Mouse (Mus musculus) layer of hippocampus, adult 9-10 months (tissue): Measurements from ENCODE around the gene Mcoln3.

Source experiments
- DNase-seq: peaks from one replicate; pipeline ENCODE4 v3.0.0; 2022; ENCODE audit warnings: low spot score

Gene Mcoln3

DNA sequence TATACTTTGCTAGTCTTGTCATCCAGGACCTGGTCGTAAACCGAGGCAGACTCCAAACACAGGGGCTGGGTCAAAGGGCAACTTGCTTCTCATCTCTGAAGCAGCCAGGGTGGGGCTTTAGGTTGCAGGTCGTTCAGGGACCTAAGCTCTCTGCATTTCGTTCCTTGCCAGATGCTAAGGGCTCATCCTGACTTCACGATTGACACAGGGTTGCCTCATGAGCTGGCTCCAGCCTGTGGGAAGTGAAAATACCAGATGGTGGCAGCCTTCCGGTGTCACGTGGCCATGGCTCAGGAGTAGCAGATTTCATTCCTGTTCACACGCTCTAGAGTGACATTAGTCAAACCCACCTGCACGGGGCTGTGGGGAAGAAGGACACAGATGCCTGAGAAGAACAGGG, 17.6 kb downstream of the Mcoln3 start:
- DNase-seq, result no peak

GRCm38 (mm10) chr3:146135417-146135816, 18.2 kb downstream of the Mcoln3 start:
- no peak for DNase-seq

- DNase-seq, result no peak
These were observed 19.2 kb downstream of the Mcoln3 start for GRCm38 (mm10) chr3:146136422-146136821.

DNA sequence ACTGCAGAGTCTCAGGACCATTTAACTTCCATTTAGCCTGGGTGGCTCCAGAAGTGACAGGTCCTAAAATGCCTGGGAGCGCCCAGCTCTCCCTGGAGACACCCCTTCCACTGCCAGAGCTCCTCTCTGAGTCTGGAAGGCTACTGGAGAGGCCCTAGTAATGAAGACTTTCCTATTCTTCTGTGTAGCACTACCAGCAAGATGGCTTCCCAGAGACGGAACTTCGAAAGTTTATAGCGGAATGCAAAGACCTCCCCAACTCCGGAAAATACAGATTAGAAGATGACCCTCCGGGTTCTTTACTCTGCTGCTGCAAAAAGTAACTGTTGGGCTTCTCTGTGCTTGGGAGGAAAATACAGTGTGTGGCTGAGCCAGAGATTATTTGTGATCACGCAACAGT, 23.0 kb downstream of the Mcoln3 start:
- DNase-seq, result no peak

DNA sequence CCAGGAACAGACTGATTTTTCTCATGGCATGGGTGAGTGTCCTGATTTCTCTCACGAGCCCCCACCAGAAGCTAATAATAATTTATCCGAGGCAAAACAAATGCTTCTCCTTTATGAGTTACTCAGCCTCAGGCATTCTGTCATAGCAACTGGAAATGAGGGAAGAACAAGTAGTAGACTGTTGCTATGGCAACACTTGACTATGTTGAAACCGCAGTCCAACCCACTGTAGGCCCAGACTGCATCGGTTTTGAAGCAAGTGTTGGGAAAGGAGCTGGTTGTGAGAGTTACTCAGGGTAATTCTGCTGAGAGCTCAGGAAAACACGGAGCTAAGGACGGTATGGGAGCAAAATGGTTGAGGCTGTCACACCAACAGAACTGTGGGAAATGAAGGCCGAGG, 25.3 kb downstream of the Mcoln3 start:
- no peak for DNase-seq

DNA sequence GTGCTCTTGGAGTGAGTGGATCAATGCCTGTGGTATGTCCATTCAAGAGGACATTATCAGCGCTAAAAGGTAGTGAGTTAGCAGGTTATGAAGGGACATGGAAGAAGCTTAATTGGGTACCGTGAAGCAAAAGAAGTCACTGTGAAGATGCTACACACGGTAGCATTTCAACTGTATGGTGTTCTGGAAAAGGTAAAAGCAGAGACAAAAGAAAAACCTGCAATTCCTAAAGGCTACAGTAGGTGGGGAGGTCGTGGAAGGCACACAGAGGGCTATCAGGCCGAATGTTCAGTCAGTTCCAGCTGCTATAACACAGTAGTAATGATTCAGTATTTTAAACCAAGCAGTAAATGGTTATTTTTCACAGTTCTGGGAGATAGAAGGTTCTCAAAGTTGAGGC, 28.3 kb downstream of the Mcoln3 start:
- no peak for DNase-seq

DNA sequence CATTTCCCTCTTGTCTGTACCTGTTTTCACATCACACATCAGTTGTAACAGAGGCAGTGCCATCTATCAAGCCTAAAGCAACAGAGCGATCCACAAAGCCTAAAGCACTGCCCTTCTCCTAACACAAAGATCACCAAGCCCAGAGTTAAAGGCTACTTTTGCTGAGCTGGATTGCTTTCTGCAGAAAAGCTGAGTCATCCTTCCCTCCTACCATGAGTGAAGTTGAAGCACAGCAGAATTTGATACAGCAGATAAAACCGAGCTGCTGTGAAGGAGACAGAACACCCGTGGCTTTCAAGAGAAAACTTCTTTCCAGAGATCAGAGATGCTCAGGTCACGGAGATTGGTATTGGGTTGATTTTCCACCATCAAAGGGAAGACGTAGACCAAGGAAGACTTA, 28.9 kb downstream of the Mcoln3 start:
- no peak for DNase-seq

- no peak for DNase-seq
These were observed 32.2 kb downstream of the Mcoln3 start, which contains the start of gene Mcoln2 for GRCm38 (mm10) chr3:146149156-146150057. TSS of gene Mcoln2 (plus strand) at chr3:146149833.

GRCm38 (mm10) chr3:146150058-146150400, 32.8 kb downstream of the Mcoln3 start:
- no peak for DNase-seq

DNA sequence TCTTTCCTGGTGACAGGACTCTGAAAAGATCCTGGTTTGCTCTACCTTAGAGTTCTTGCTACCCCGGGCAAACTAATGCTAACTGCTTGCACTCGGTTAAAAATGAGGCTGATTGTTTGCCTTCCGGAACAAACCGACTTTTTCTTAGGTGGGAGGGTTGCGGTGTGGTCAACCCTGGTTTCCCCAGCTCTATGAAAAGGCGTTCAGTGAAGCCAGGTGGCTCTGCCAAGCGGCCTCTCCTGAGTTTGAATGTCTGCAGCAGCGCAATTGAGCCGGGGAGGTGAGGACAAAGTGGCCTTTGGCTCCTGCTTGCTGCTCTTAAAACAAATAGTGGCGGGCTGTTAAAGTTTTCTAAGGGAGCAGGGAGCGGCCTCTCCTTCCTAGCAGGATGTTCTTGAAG, 33.3 kb downstream of the Mcoln3 start:
- no peak for DNase-seq

DNA sequence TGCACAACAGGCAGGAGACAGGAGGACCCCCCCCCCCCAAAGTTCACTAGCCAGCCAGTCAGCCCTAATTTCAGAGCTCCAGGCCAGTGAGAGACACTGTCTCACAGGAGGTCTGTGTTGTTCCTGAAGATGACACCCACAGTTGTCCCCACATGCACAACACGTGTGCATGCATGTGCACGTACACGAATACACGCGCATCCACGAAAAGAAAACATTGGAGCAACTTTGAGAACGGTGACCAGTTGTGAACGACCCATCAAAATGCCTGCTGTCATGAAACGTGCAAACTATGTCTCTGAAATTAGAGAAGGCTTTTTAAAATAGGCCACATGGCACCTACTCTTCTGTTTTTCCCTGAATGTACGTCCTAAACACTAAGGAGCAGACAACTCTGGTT, 34.1 kb downstream of the Mcoln3 start:
- no peak for DNase-seq

DNA sequence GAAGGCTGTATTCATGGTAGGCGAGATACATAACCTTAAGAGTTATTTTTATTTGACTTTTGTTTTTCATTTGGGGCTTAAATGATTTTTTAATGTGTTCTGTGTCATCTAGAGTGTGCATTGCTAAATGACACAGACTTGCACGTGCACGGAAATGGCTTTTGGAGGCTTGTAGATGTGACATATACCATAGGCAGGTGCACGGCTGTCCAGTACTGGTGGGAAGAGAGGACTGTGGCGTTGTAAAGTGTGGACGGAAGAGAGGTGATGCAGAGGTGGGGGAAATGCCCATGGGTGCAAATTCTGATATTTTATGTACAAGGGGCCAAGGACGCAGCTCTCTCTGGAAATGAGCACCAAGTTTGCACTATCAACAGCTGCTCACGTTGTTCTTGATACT, 34.5 kb downstream of the Mcoln3 start:
- DNase-seq, result no peak

DNA sequence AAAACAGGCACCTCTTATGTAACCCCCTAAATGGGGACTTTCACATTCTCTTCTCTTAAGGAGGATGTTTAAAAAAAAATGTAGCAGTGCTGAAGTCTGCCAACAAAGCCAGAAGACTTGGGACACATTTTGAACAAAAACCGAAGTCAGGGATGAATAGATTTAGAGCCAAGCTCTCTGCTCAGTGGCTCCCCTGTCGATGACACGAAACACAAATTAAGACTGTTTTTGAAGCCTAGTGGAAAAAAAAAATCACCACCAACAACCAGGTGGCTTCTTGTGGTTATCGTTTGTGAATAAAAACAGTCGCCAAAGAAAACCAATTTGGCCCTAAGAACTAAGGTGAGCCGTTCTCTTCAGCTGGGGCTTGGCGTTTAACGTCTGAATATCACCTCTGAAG, 35.1 kb downstream of the Mcoln3 start:
- DNase-seq, result no peak

- no peak for DNase-seq
These were observed 35.7 kb downstream of the Mcoln3 start for GRCm38 (mm10) chr3:146152913-146153312.

- DNase-seq, result no peak
These were observed 36.8 kb downstream of the Mcoln3 start for GRCm38 (mm10) chr3:146153862-146154611.

DNA sequence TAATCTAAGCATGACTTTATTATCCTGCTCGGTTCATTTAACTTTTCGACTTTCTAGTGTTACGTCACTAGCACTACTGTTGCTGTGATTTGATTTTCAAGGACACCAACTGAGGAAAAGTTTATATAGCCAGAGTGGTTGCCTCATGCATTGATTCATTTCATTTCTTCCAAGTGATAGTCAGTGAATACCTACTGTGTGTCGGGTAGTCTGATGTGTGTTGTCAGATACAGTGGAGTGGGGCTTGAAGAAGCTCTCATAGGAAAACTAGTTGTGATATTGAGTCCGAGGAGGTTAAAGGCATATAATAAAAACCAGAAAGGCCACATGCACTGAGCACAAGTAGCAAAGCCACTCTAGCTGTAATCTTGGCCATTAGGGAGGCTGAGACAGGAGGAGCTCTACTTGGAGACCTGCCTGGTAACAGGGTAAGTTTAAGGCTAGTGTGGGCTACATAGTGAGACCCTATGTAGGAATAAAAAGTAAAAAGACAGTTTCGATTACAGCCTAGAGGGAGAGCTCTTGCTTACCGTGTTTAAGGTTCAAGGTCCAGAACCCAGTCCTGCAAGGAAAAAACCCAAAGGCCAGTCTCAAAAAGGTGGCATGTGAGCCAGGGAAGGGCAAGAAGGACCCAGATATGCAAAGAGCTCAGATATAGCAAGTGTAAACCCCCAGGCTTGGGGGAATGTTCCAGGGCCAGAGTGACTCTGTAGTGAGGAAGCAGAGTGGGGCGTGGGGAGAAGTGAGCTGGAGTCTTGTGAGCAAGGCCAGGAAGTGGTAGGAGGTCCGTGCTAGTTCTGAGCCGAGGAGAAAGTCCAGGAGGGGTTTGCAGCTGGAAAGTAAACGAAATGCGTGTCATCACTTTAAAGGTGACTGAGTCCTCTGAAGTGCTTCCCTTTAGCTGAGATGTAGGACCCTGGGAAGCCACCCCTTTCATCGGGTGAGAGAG, 38.7 kb downstream of the Mcoln3 start:
- no peak for DNase-seq

DNA sequence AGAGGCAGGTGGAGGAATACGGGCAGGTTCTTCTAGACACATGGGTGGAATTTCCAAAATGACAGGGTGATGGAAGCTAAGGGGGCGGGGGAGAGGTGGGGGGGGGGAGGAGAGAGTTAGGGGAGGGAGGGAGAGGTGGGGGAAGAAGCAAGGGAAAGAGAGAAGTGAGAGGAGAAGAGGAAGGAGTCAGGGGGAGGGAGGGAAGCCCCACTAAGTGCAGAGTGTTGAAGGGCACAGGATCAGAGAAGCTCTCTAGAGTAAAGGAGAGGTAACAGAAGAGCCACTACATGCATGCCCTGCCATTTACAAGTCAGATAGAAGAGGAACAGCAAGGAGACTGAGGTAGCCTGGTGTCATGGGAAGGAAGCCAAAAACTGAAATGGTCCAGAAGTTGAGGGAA, 39.6 kb downstream of the Mcoln3 start:
- no peak for DNase-seq

DNA sequence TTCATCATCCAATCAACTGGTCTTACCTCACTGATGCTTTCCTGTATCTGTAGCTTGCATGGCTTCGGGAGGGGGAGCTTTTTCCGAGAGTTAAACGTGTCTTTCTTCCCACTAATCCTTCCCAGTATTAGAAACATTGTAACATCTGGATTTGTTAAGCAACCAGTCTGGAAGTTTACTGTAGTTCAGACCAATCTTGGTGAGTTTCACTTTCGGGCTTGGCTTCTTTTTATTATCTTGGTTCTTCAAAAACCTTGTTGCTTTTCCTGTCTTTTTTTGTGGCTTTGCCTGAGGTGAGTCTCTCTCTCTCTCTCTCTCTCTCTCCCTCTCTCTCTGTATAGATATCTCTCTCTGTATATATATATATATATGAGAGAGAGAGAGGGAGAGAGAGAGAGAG, 40.8 kb downstream of the Mcoln3 start:
- no peak for DNase-seq

GRCm38 (mm10) chr3:146159360-146159759, 42.1 kb downstream of the Mcoln3 start:
- no peak for DNase-seq

DNA sequence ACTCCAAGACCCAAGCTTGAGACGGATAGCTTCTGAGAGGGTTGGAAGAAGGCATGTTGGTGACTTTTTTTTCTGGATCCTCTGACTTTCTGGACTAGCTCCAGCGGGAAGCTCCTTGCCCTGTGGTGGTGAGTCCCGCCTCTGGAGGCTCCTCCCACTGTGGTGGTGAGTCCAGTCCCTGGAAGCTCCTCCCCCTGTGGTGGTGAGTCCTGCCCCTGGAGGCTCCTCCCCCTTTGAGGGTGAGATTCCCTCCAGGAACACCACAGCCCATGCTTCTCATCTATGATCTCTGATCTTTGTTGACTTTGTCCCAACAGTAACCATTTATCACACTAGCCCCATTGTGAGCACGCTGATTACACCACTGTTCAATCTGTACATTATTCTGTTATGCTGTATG, 44.9 kb downstream of the Mcoln3 start:
- DNase-seq, result no peak

DNA sequence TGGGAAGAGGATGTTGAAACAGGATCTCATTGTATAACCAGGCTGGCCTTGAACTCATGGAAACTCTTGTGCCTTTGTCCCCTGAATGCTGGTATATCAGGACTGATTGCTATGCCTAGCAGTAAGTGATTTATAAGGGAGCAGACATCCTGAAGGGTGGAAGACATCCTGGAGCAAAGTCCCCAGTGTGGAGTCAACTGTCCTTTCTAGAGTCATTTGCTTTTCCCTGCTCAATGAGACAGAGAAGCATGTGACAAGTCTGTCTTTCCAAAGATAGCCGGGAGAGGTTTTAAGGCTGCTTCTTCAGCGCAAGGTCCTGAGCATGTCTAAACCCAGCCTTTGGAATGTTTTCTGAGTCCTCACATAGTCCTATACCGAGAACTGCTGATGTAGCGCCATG, 52.1 kb downstream of the Mcoln3 start:
- DNase-seq, result no peak

DNA sequence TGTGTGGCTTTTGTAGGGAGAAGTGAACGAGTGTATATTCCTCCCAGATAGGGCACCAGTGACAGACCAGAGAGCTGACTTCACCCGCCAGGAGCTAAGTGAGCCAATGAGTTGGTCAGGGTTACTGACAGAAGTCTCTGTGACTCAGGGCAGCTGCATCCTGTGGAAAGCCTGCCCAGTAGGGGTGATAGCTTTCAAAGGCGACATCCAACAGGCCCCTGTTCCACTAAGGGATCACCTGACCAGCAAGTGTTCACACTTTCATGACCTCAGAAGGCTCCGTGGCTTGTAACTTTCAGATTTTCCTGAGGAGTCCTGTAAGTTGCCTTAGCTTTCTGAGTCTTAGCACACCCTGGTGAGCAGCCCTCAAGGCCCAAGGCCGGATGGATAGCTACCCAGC, 55.8 kb downstream of the Mcoln3 start:
- no peak for DNase-seq
